Mouse (Mus musculus): ENCODE results near the gene Tmc7. TPM values are rescaled to one million over a fixed set of nuclear protein-coding genes. Genes with fewer than 3 reads are reported as not detected.

Tmc7 gene
- polyA plus RNA-seq, 1 experiment from 2014 or later: 8.5 TPM

GRCm38 (mm10) chr7:118532519-118533177, 51.9 kb downstream of the Tmc7 start:
- Histone ChIP-seq H3K27me3 (no peaks in the 10 kb centered on the region), H3K27ac (peak overlapping the region; percentile 97), H3K36me3 (peaks cover 8% of the 10 kb centered on the region), H3K4me3 (peak overlapping the region; percentile 67), H3K9me3 (replicated peaks) (no peaks in the 10 kb centered on the region), H3K9ac (peak overlapping the region; percentile 66), H3K4me1 (0 out of 2 replicates have a peak, but pooled peaks cover 2% of the 10 kb centered on the region), H3K4me2 (replicated peaks) (peak overlapping the region; percentile 71)
- 2% methylated on average over 36 of the region's 36 CpGs for WGBS
- peak; percentile 96 for ATAC-seq (ENCODE audit: low FRiP score)

GRCm38 (mm10) chr7:118526967-118527366, 57.6 kb downstream of the Tmc7 start:
- no peaks in the 10 kb centered on the region for H3K27me3 ChIP-seq
- 80% methylated on average over 4 of the region's 4 CpGs for WGBS
- H3K4me2 ChIP-seq (replicated peaks): no peak overlapping the region
- H3K9ac ChIP-seq: no peak overlapping the region
- peaks cover 31% of the 10 kb centered on the region for H3K36me3 ChIP-seq
- no peak for ATAC-seq (ENCODE audit: low FRiP score)
- H3K4me3 ChIP-seq: no peak overlapping the region
- no peak overlapping the region for H3K27ac ChIP-seq
- no peaks in the 10 kb centered on the region for H3K4me1 ChIP-seq
- no peaks in the 10 kb centered on the region for H3K9me3 ChIP-seq (replicated peaks)

- H3K36me3 ChIP-seq: peaks cover 18% of the 10 kb centered on the region
- no peak for ATAC-seq (ENCODE audit: low FRiP score)
- H3K4me3 ChIP-seq: no peak overlapping the region
- peaks cover 6% of the 10 kb centered on the region; the same call in 1 of the 2 replicates for H3K4me1 ChIP-seq
- no peaks in the 10 kb centered on the region; the same call in 1 of the 2 replicates for H3K27me3 ChIP-seq
- no peak overlapping the region for H3K9ac ChIP-seq
- H3K9me3 ChIP-seq (replicated peaks): no peaks in the 10 kb centered on the region
- 92% methylated on average over 5 of the region's 5 CpGs for WGBS
- no peak overlapping the region for H3K4me2 ChIP-seq (replicated peaks)
- H3K27ac ChIP-seq: no peak overlapping the region
These were observed 62.5 kb downstream of the Tmc7 start for GRCm38 (mm10) chr7:118522077-118522476.

GRCm38 (mm10) chr7:118519661-118520060, 64.9 kb downstream of the Tmc7 start:
- ATAC-seq (ENCODE audit: low FRiP score): no peak
- Histone ChIP-seq H3K4me3 (no peak overlapping the region), H3K9ac (no peak overlapping the region), H3K27me3 (no peaks in the 10 kb centered on the region; the same call in 1 of the 2 replicates), H3K9me3 (replicated peaks) (no peaks in the 10 kb centered on the region), H3K27ac (no peak overlapping the region), H3K4me2 (replicated peaks) (no peak overlapping the region), H3K36me3 (no peaks in the 10 kb centered on the region), H3K4me1 (peaks cover 6% of the 10 kb centered on the region; the same call in 1 of the 2 replicates)
- 87% methylated on average over 8 of the region's 8 CpGs for WGBS

GRCm38 (mm10) chr7:118518687-118519086, 65.8 kb downstream of the Tmc7 start:
- H3K36me3 ChIP-seq: no peaks in the 10 kb centered on the region
- H3K9ac ChIP-seq: no peak overlapping the region
- no peak overlapping the region for H3K4me3 ChIP-seq
- peaks cover 6% of the 10 kb centered on the region; the same call in 1 of the 2 replicates for H3K4me1 ChIP-seq
- H3K27me3 ChIP-seq: no peaks in the 10 kb centered on the region; the same call in 1 of the 2 replicates
- H3K9me3 ChIP-seq (replicated peaks): no peaks in the 10 kb centered on the region
- 3% methylated on average over 18 of the region's 18 CpGs for WGBS
- peak; percentile 78 for ATAC-seq (ENCODE audit: low FRiP score)
- no peak overlapping the region for H3K27ac ChIP-seq
- no peak overlapping the region for H3K4me2 ChIP-seq (replicated peaks)

GRCm38 (mm10) chr7:118517819-118518218, 66.7 kb downstream of the Tmc7 start:
- no peak overlapping the region for H3K27ac ChIP-seq
- no peak overlapping the region for H3K4me3 ChIP-seq
- peaks cover 6% of the 10 kb centered on the region; the same call in 1 of the 2 replicates for H3K4me1 ChIP-seq
- no peaks in the 10 kb centered on the region for H3K9me3 ChIP-seq (replicated peaks)
- H3K4me2 ChIP-seq (replicated peaks): no peak overlapping the region
- H3K36me3 ChIP-seq: no peaks in the 10 kb centered on the region
- WGBS: 62% methylated on average over 2 of the region's 2 CpGs
- no peak for ATAC-seq (ENCODE audit: low FRiP score)
- no peak overlapping the region for H3K9ac ChIP-seq
- no peaks in the 10 kb centered on the region; the same call in 1 of the 2 replicates for H3K27me3 ChIP-seq

- Histone ChIP-seq H3K9me3 (replicated peaks) (no peaks in the 10 kb centered on the region), H3K36me3 (no peaks in the 10 kb centered on the region), H3K27me3 (no peaks in the 10 kb centered on the region), H3K4me1 (0 out of 2 replicates have a peak, but pooled peaks cover 3% of the 10 kb centered on the region), H3K9ac (no peak overlapping the region), H3K4me3 (no peak overlapping the region), H3K27ac (no peak overlapping the region), H3K4me2 (replicated peaks) (no peak overlapping the region)
- ATAC-seq (ENCODE audit: low FRiP score): no peak
- 82% methylated on average over 7 of the region's 7 CpGs for WGBS
These were observed 76.0 kb downstream of the Tmc7 start for GRCm38 (mm10) chr7:118508556-118508955.

- Histone ChIP-seq H3K36me3 (no peaks in the 10 kb centered on the region), H3K4me1 (0 out of 2 replicates have a peak, but pooled peaks cover 3% of the 10 kb centered on the region), H3K9me3 (replicated peaks) (no peaks in the 10 kb centered on the region), H3K4me2 (replicated peaks) (no peak overlapping the region), H3K27me3 (no peaks in the 10 kb centered on the region), H3K4me3 (no peak overlapping the region), H3K27ac (no peak overlapping the region), H3K9ac (no peak overlapping the region)
- no peak for ATAC-seq (ENCODE audit: low FRiP score)
- 67% methylated on average over 4 of the region's 4 CpGs for WGBS
These were observed 80.7 kb downstream of the Tmc7 start for GRCm38 (mm10) chr7:118503844-118504243.

GRCm38 (mm10) chr7:118502333-118502732, 82.2 kb downstream of the Tmc7 start:
- H3K4me1 ChIP-seq: 0 out of 2 replicates have a peak, but pooled peaks cover 3% of the 10 kb centered on the region
- no peaks in the 10 kb centered on the region for H3K36me3 ChIP-seq
- no peak overlapping the region for H3K4me2 ChIP-seq (replicated peaks)
- H3K4me3 ChIP-seq: no peak overlapping the region
- no peaks in the 10 kb centered on the region for H3K27me3 ChIP-seq
- no peak for ATAC-seq (ENCODE audit: low FRiP score)
- H3K27ac ChIP-seq: no peak overlapping the region
- no peaks in the 10 kb centered on the region for H3K9me3 ChIP-seq (replicated peaks)
- WGBS: 77% methylated on average over 8 of the region's 8 CpGs
- H3K9ac ChIP-seq: no peak overlapping the region

GRCm38 (mm10) chr7:118499784-118500435, 84.6 kb downstream of the Tmc7 start:
- Histone ChIP-seq H3K4me2 (replicated peaks) (no peak overlapping the region), H3K4me1 (0 out of 2 replicates have a peak, but pooled peaks cover 3% of the 10 kb centered on the region), H3K9ac (no peak overlapping the region), H3K9me3 (replicated peaks) (no peaks in the 10 kb centered on the region), H3K4me3 (no peak overlapping the region), H3K27ac (no peak overlapping the region), H3K27me3 (peaks cover 2% of the 10 kb centered on the region; the same call in 1 of the 2 replicates), H3K36me3 (no peaks in the 10 kb centered on the region)
- no peak for ATAC-seq (ENCODE audit: low FRiP score)
- 76% methylated on average over 7 of the region's 7 CpGs for WGBS

GRCm38 (mm10) chr7:118498984-118499783, 85.4 kb downstream of the Tmc7 start:
- no peak overlapping the region for H3K27ac ChIP-seq
- peaks cover 4% of the 10 kb centered on the region; the same call in 1 of the 2 replicates for H3K27me3 ChIP-seq
- no peaks in the 10 kb centered on the region for H3K9me3 ChIP-seq (replicated peaks)
- WGBS: 86% methylated on average over 12 of the region's 12 CpGs
- no peak overlapping the region for H3K4me3 ChIP-seq
- no peak overlapping the region for H3K9ac ChIP-seq
- H3K4me2 ChIP-seq (replicated peaks): no peak overlapping the region
- 0 out of 2 replicates have a peak, but pooled peaks cover 3% of the 10 kb centered on the region for H3K4me1 ChIP-seq
- no peaks in the 10 kb centered on the region for H3K36me3 ChIP-seq
- ATAC-seq (ENCODE audit: low FRiP score): no peak
